Mouse (Mus musculus): Measurements from ENCODE around the gene Lysmd1. TPM values are rescaled to one million over a fixed set of nuclear protein-coding genes. Genes with fewer than 3 reads are reported as not detected.

The Lysmd1 gene
- polyA plus RNA-seq, 1 experiment from 2014 or later, result 39.1 TPM

- ATAC-seq (ENCODE audit: low read depth), result no peak
- H3K4me1 ChIP-seq (replicated peaks), result peaks cover 2% of the 10 kb centered on the region
- H3K36me3 ChIP-seq, result peaks cover 10% of the 10 kb centered on the region; the same call in 1 of the 2 replicates
- H3K27me3 ChIP-seq, result no peaks in the 10 kb centered on the region
- no peak overlapping the region for H3K4me2 ChIP-seq
- H3K4me3 ChIP-seq, result no peak overlapping the region
- H3K9ac ChIP-seq, result no peak overlapping the region
- H3K27ac ChIP-seq (replicated peaks), result no peak overlapping the region
- H3K9me3 ChIP-seq, result no peaks in the 10 kb centered on the region
- WGBS, result 90% methylated on average over 5 of the region's 5 CpGs
Measured at GRCm38 (mm10) chr3:95178948-95179347, 45.1 kb downstream of the Lysmd1 start.

- no peaks in the 10 kb centered on the region for H3K4me1 ChIP-seq (replicated peaks)
- peaks cover 16% of the 10 kb centered on the region for H3K36me3 ChIP-seq
- 83% methylated on average over 3 of the region's 3 CpGs for WGBS
- no peak overlapping the region for H3K9ac ChIP-seq
- H3K27me3 ChIP-seq, result no peaks in the 10 kb centered on the region
- no peaks in the 10 kb centered on the region for H3K9me3 ChIP-seq
- no peak overlapping the region for H3K4me3 ChIP-seq
- H3K27ac ChIP-seq (replicated peaks), result no peak overlapping the region
- no peak for ATAC-seq (ENCODE audit: low read depth)
- no peak overlapping the region for H3K4me2 ChIP-seq
Measured at GRCm38 (mm10) chr3:95179890-95180289, 46.0 kb downstream of the Lysmd1 start.

GRCm38 (mm10) chr3:95181841-95182240, 48.0 kb downstream of the Lysmd1 start:
- no peak overlapping the region for H3K9ac ChIP-seq
- H3K4me3 ChIP-seq, result no peak overlapping the region
- no peak for ATAC-seq (ENCODE audit: low read depth)
- no peaks in the 10 kb centered on the region for H3K9me3 ChIP-seq
- H3K36me3 ChIP-seq, result peaks cover 32% of the 10 kb centered on the region
- H3K27me3 ChIP-seq, result no peaks in the 10 kb centered on the region
- no peak overlapping the region for H3K27ac ChIP-seq (replicated peaks)
- H3K4me1 ChIP-seq (replicated peaks), result no peaks in the 10 kb centered on the region
- H3K4me2 ChIP-seq, result no peak overlapping the region
- WGBS, result 64% methylated on average over 1 of the region's 1 CpGs

- no peak overlapping the region for H3K4me3 ChIP-seq
- ATAC-seq (ENCODE audit: low read depth), result no peak
- no peak overlapping the region for H3K4me2 ChIP-seq
- WGBS, result 94% methylated on average over 9 of the region's 9 CpGs
- H3K9ac ChIP-seq, result no peak overlapping the region
- H3K36me3 ChIP-seq, result peaks cover 64% of the 10 kb centered on the region
- H3K4me1 ChIP-seq (replicated peaks), result no peaks in the 10 kb centered on the region
- H3K9me3 ChIP-seq, result no peaks in the 10 kb centered on the region
- H3K27ac ChIP-seq (replicated peaks), result no peak overlapping the region
- no peaks in the 10 kb centered on the region for H3K27me3 ChIP-seq
Measured at GRCm38 (mm10) chr3:95184796-95185577, 51.1 kb downstream of the Lysmd1 start.

GRCm38 (mm10) chr3:95186100-95186499, 52.2 kb downstream of the Lysmd1 start:
- Histone ChIP-seq H3K4me1 (replicated peaks) (no peaks in the 10 kb centered on the region), H3K9ac (no peak overlapping the region), H3K27me3 (no peaks in the 10 kb centered on the region), H3K9me3 (no peaks in the 10 kb centered on the region), H3K4me3 (no peak overlapping the region), H3K36me3 (peaks cover 69% of the 10 kb centered on the region), H3K4me2 (no peak overlapping the region), H3K27ac (replicated peaks) (no peak overlapping the region)
- 90% methylated on average over 2 of the region's 2 CpGs for WGBS
- no peak for ATAC-seq (ENCODE audit: low read depth)

GRCm38 (mm10) chr3:95186888-95187287, 53.0 kb downstream of the Lysmd1 start:
- H3K27me3 ChIP-seq, result no peaks in the 10 kb centered on the region
- H3K9me3 ChIP-seq, result no peaks in the 10 kb centered on the region
- H3K4me3 ChIP-seq, result no peak overlapping the region
- no peak for ATAC-seq (ENCODE audit: low read depth)
- H3K4me1 ChIP-seq (replicated peaks), result no peaks in the 10 kb centered on the region
- no peak overlapping the region for H3K9ac ChIP-seq
- no peak overlapping the region for H3K27ac ChIP-seq (replicated peaks)
- peaks cover 71% of the 10 kb centered on the region for H3K36me3 ChIP-seq
- WGBS, result 92% methylated on average over 6 of the region's 6 CpGs
- H3K4me2 ChIP-seq, result no peak overlapping the region

Small RNA genes lying within 50 kb of the gene (microRNA-seq; reads per million reads assigned to microRNA genes)
- gene Mir8099-1, result not detected

Other genes starting within 250 kb of the Lysmd1 start
- 366 TPM in 2 replicates for gene Psmb4, start 247.1 kb upstream of the Lysmd1 start, polyA plus RNA-seq (2015; fragmentation: Nextera tagmentation; extraction: Ambion mirVana)
- gene Selenbp1, start 201.0 kb upstream of the Lysmd1 start, polyA plus RNA-seq (2015; fragmentation: Nextera tagmentation; extraction: Ambion mirVana), result 13.0 and 13.4 TPM in 2 replicates
- 5.5 and 6.1 TPM in 2 replicates for gene Rfx5, start 180.0 kb upstream of the Lysmd1 start, polyA plus RNA-seq (2015; fragmentation: Nextera tagmentation; extraction: Ambion mirVana)
- gene Pi4kb, start 159.4 kb upstream of the Lysmd1 start, polyA plus RNA-seq (2015; fragmentation: Nextera tagmentation; extraction: Ambion mirVana), result 24.0 and 26.7 TPM in 2 replicates
- 20.4 and 21.5 TPM in 2 replicates for gene Zfp687, start 118.6 kb upstream of the Lysmd1 start, polyA plus RNA-seq (2015; fragmentation: Nextera tagmentation; extraction: Ambion mirVana)
- gene Psmd4, start 91.5 kb upstream of the Lysmd1 start, polyA plus RNA-seq (2015; fragmentation: Nextera tagmentation; extraction: Ambion mirVana), result 274 and 279 TPM in 2 replicates
- gene Pip5k1a, start 27.2 kb upstream of the Lysmd1 start, polyA plus RNA-seq (2015; fragmentation: Nextera tagmentation; extraction: Ambion mirVana), result 17.3 and 18.6 TPM in 2 replicates
- 201 and 203 TPM in 2 replicates for gene Vps72, start 23.1 kb upstream of the Lysmd1 start, polyA plus RNA-seq (2015; fragmentation: Nextera tagmentation; extraction: Ambion mirVana)
- 0.96 and 1.7 TPM in 2 replicates for gene Tmod4, start 9.6 kb upstream of the Lysmd1 start, polyA plus RNA-seq (2015; fragmentation: Nextera tagmentation; extraction: Ambion mirVana)
- gene Scnm1, start 77 bp upstream of the Lysmd1 start, polyA plus RNA-seq (2015; fragmentation: Nextera tagmentation; extraction: Ambion mirVana), result 96.8 and 98.2 TPM in 2 replicates
- gene Tnfaip8l2, start 8.3 kb downstream of the Lysmd1 start, polyA plus RNA-seq (2015; fragmentation: Nextera tagmentation; extraction: Ambion mirVana), result 3.0 and 3.3 TPM in 2 replicates
- 33.8 and 34.3 TPM in 2 replicates for gene Sema6c, start 26.4 kb downstream of the Lysmd1 start, polyA plus RNA-seq (2015; fragmentation: Nextera tagmentation; extraction: Ambion mirVana)
- gene Gabpb2, start 83.8 kb downstream of the Lysmd1 start, polyA plus RNA-seq (2015; fragmentation: Nextera tagmentation; extraction: Ambion mirVana), result 3.3 and 4.1 TPM in 2 replicates
- gene Cdc42se1, start 94.6 kb downstream of the Lysmd1 start, polyA plus RNA-seq (2015; fragmentation: Nextera tagmentation; extraction: Ambion mirVana), result 60.8 and 61.3 TPM in 2 replicates
- gene Mllt11, start 98.1 kb downstream of the Lysmd1 start, polyA plus RNA-seq (2015; fragmentation: Nextera tagmentation; extraction: Ambion mirVana), result 267 and 299 TPM in 2 replicates
- 0.15 TPM in 1 of 2 replicates, not detected in the other for gene Gm128, start 107.5 kb downstream of the Lysmd1 start, polyA plus RNA-seq (2015; fragmentation: Nextera tagmentation; extraction: Ambion mirVana)
- gene Bnipl, start 117.1 kb downstream of the Lysmd1 start, polyA plus RNA-seq (2015; fragmentation: Nextera tagmentation; extraction: Ambion mirVana), result not detected in 2 replicates
- 49.3 and 52.7 TPM in 2 replicates for gene Mindy1, start 147.3 kb downstream of the Lysmd1 start, polyA plus RNA-seq (2015; fragmentation: Nextera tagmentation; extraction: Ambion mirVana)
- 46.3 and 47.1 TPM in 2 replicates for gene Prune1, start 148.0 kb downstream of the Lysmd1 start, polyA plus RNA-seq (2015; fragmentation: Nextera tagmentation; extraction: Ambion mirVana)
- gene Anxa9, start 173.1 kb downstream of the Lysmd1 start, polyA plus RNA-seq (2015; fragmentation: Nextera tagmentation; extraction: Ambion mirVana), result 0.26 and 0.57 TPM in 2 replicates
- gene Cers2, start 180.7 kb downstream of the Lysmd1 start, polyA plus RNA-seq (2015; fragmentation: Nextera tagmentation; extraction: Ambion mirVana), result 96.7 and 104 TPM in 2 replicates
- 43.0 and 44.6 TPM in 2 replicates for gene Setdb1, start 223.1 kb downstream of the Lysmd1 start, polyA plus RNA-seq (2015; fragmentation: Nextera tagmentation; extraction: Ambion mirVana)